Mouse (Mus musculus) central nervous system, embryonic 14 days (tissue): ENCODE measurements around the gene Ndp. TPM values are rescaled to one million over a fixed set of nuclear protein-coding genes. Genes with fewer than 3 reads are reported as not detected.

Experiments
- polyA plus RNA-seq: library from polyadenylated mRNA; depleted of rRNA; stranded (reverse); fragments of >200 nt; gene quantifications from 2 replicates; pipeline ENCODE4 v1.2.3, GENCODE M21; 2012; rRNA removed

The Ndp gene
- polyA plus RNA-seq, result 5.4 and 5.7 TPM in 2 replicates

DNA sequence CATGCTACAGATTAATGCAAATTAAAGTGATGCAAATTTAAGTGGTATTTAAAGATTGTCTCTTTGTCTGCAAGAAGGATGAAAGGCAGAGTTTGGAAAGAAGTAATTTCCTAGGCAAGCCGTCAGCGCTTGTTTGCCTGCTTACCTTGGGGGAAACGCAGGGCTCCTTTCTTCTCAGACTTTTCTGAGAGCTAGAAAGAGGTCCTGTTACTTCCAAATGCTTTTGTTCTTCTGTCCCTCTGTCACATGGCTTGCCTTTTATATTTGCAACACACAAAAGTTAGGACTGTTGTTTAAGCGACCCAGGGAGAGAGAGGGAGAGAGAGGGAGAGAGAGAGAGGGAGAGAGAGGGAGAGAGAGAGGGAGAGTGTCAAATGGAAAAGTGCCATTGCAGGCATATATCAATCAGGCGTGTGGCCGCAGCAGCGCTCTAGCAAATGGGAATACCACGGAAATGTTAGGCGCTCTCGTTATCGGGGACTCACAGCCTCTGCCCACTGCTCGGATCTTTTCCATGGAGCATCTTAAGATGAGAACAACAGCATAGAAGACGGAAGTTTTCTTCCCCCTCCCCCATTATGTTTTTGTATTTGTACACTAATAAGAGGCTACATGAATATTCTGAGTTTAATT, at the start of gene Ndp:
TSS of gene Ndp (minus strand) at position 534 of the 633 bp plus-strand sequence.

Other genes with a start within 250 kb of the Ndp start
- 1.5 and 2.7 TPM in 2 replicates for gene Maob, start 94.4 kb downstream of the Ndp start, polyA plus RNA-seq